Mouse (Mus musculus): Measurements from ENCODE around the gene Cxcr5. TPM values are rescaled to one million over a fixed set of nuclear protein-coding genes. Genes with fewer than 3 reads are reported as not detected.
"Not testable (repeated sequence)": the region's sequence is repeated elsewhere in the genome, so short reads cannot be mapped to it uniquely, and the experiment has no call there.

Gene Cxcr5
- total RNA-seq, 2 experiments from 2014 or later = not detected

DNA sequence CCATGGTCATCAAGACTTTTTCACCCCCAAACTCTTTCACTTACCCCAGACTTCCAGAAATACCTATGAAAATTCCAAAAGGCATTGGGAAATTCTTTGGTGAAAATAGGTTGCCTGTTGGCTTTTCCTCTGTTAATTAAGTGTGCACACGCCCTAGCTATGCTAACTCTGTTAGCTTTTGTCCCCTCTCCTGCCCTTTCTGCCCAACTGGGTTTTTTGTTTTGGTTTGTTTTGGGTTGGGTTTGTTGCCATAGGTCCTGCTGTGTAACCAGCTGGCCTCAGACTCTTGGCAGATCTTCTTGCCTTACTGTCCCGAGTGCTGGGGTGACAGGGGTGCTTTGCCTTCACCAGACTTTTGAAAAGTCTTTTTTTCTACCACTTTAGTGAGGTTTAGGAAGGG lies 29.3 kb upstream of the Cxcr5 start:
- DNase-seq (ENCODE audit: low spot score in 2 of 2) = no peak

DNA sequence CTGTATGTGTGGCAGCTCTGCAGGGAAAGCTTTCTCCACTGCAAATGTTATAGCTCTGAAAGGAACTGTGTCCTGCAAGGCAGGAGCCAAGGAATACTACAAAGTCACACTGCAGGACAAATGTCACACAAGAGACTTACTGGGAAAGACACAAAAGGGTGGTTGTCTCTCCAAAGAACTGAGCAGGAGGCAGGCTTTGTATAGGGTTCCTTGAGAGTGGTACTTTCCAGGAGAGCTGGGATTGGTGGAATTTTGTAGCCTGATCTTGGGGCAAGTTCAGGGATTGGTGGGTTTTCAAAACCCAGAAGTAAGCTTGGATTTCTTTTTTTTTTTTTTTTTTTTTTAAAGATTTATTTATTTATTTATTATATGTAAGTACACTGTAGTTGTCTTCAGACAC lies 27.4 kb upstream of the Cxcr5 start:
- intact Hi-C loops (cut with DNase I) = no loop called here
- no peak for DNase-seq (ENCODE audit: low spot score in 2 of 2)

More for the DNA sequence above, 29.3 kb upstream of the Cxcr5 start:
- intact Hi-C loops (cut with DNase I) = no loop called here

GRCm38 (mm10) chr9:44588605-44589004 lies 26.9 kb upstream of the Cxcr5 start:
- DNase-seq (ENCODE audit: low spot score in 2 of 2) = no peak
- intact Hi-C loops (cut with DNase I) = no loop called here

- intact Hi-C loops (cut with DNase I) = no loop called here
- DNase-seq (ENCODE audit: low spot score in 2 of 2) = no peak
These were observed 25.8 kb upstream of the Cxcr5 start for GRCm38 (mm10) chr9:44587262-44588160.

DNA sequence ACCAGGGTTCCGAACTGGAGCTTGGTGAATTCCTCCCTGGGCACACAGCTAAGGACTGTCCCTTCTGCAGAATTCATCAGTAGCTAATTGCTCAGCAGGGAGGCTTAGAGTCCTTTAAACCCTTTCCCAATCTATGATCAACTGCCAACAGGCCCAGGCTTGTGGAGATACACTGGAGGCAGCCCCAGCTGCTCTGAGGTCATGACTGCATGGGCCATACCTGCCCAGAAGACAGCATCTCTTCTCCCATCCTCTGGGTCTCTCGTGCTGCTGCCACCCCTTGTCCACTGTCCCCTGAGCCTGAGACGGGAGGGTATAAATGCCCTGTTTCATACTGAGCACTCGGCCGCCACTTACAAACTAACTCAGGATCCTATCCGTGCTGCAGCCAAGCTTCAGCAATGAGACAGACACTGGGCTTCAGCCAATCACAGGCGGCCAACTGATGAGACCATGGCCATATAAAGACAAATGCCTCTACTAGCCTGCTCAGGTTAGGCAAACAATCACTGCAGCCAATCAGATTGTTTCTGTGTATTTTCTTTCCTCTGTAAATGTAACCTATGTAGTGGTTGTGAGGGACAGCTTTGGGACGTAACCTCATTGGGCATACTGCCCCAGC lies 25.1 kb upstream of the Cxcr5 start:
- intact Hi-C loops (cut with DNase I) = no loop called here
- no peak for DNase-seq (ENCODE audit: low spot score in 2 of 2)

DNA sequence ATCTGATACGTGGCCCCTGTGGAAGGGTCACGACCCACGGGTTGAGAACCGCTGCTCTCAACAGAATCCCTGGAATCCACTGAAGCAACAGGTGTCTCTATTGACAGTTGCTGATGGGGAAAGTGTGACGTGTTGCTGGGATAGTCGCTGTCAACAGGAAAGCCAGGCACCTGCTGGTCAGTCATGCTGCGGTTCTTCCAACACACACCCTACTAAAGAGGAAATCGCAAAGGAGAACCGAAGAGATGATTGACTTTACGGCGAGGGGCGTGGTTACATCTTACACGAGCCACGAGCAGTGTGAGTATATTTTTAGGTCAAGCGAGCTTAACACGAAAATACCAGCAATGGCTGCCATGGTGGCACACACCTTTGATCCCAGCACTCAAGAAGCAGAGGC lies 20.7 kb upstream of the Cxcr5 start:
- no peak for DNase-seq (ENCODE audit: low spot score in 2 of 2)
- intact Hi-C loops (cut with DNase I) = loop anchor here (5.0 kb wide), 1 partner anchor 60 kb away; no protein-coding TSS in a partner anchor

DNA sequence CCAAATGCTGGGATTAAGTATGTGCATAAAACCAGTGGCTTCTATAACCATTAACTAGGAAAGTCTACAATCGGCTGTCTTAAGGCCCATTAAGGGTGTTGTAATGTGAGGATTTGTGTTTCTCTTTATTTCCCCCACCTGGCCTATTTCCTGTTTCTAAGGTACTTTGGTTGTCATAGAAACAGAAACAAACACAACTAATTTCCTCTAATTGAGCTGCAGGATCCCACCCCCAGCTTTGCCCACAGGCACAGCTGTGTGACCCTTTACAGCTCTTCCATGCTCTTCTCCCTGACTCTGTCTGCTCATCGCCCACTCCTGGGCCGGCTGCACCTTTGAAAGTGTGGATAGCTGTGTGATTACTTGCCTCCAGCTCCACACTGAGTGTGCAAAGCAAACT lies 19.7 kb upstream of the Cxcr5 start:
- intact Hi-C loops (cut with DNase I) = loop anchor here (5.0 kb wide), 1 partner anchor 59 kb away; no protein-coding TSS in a partner anchor

DNA sequence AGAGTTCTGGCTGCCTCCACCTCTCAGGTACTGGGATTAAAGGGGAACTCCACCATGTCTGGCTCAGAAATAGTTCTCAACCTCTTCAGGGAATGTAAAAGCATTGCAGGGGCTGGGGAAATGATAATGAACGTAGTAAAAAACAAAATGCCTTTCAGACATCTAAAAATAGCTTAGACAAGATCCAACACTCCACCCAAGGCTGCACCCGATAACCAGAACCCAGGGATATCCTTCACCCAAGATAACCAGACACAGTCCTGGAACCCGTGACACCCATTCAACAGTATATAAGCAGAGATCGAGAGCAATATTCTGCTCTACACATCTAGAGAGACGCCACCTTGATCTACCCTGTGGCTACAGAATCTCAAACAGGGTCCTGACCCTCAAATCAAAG lies 18.4 kb upstream of the Cxcr5 start:
- intact Hi-C loops (cut with DNase I) = loop anchor here (5.0 kb wide), 1 partner anchor 58 kb away; no protein-coding TSS in a partner anchor
- DNase-seq (ENCODE audit: low spot score in 2 of 2) = no peak

More for the DNA sequence above, 19.7 kb upstream of the Cxcr5 start:
- no peak for DNase-seq (ENCODE audit: low spot score in 2 of 2)

DNA sequence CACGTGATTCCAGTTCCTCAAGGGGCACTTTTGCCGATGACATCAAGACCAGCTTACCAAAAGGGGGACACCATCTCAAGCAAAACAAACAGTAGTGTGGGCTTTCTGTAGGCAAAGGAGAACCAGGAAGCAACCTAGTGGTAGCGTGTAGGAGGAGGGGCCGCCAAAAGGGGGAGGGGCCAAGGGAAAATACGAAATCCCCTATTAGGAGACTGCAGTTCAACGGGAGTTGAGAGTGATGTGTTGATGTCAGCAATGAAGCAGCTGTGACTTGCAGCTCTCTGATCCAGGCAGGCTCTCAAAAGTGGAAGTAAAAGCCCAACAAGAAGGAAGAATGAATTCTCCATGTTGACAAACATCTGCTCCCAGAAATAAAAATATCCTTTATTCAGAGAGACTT lies 17.7 kb upstream of the Cxcr5 start:
- DNase-seq (ENCODE audit: low spot score in 2 of 2) = peak; percentile 9 to 52
- intact Hi-C loops (cut with DNase I) = no loop called here

- intact Hi-C loops (cut with DNase I); DNase-seq (ENCODE audit: low spot score in 2 of 2): not testable (repeated sequence)
These were observed 14.4 kb upstream of the Cxcr5 start for GRCm38 (mm10) chr9:44576046-44576445.

- DNase-seq (ENCODE audit: low spot score in 2 of 2) = no peak
- intact Hi-C loops (cut with DNase I) = no loop called here
These were observed 13.4 kb upstream of the Cxcr5 start for GRCm38 (mm10) chr9:44575095-44575494.

DNA sequence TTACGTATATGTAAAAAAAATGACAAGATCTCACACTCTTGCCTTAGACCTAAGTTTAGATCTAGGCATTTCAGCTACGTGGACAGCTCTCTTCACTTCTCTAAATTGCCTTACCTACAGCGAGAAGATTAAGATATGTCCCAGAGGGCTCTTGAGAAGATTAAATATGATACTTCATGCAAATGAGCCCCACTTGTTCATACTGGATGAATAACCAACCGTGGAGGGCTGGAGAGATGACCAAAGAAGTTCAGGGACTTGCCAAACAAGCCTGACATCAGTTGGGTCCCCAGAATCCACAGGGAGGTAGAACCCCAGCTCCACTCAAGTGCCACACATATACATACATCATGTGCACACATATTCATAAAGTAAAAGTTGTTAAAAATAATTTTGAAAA lies 11.6 kb upstream of the Cxcr5 start:
- no peak for DNase-seq (ENCODE audit: low spot score in 2 of 2)
- intact Hi-C loops (cut with DNase I) = no loop called here

- intact Hi-C loops (cut with DNase I) = no loop called here
These were observed 9.3 kb upstream of the Cxcr5 start for GRCm38 (mm10) chr9:44570939-44571382.

GRCm38 (mm10) chr9:44568083-44568455 lies 6.4 kb upstream of the Cxcr5 start:
- DNase-seq (ENCODE audit: low spot score in 2 of 2) = no peak

More at GRCm38 (mm10) chr9:44570939-44571382, 9.3 kb upstream of the Cxcr5 start:
- no peak for DNase-seq (ENCODE audit: low spot score in 2 of 2)

GRCm38 (mm10) chr9:44567338-44568082 lies 5.8 kb upstream of the Cxcr5 start:
- intact Hi-C loops (cut with DNase I) = no loop called here
- DNase-seq (ENCODE audit: low spot score in 2 of 2) = peak in 1 of 2 experiments; percentile 41

More at GRCm38 (mm10) chr9:44568083-44568455, 6.4 kb upstream of the Cxcr5 start:
- intact Hi-C loops (cut with DNase I) = no loop called here

GRCm38 (mm10) chr9:44565367-44565766 lies 3.7 kb upstream of the Cxcr5 start:
- no peak for DNase-seq (ENCODE audit: low spot score in 2 of 2)
- intact Hi-C loops (cut with DNase I) = no loop called here

DNA sequence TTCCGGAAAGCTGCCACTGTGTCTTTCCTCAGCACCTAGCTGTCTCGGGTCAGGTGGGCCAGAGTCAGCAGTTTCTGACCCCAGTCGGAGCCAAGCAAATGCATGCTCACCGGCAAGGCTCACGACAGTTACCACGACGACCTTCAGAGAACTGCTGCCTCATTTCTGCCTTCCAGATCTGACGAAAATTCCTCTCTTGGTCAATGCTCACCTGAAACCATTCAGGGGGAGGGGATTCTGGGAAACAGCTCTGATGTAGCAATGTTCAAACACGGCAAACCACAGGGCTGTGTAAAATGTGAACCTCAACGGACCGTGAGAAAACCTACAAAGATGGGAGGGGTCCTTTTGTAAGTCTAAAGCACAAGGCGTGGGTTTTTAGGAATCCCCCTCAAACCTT lies 1.3 kb upstream of the Cxcr5 start:
- intact Hi-C loops (cut with DNase I) = no loop called here

DNA sequence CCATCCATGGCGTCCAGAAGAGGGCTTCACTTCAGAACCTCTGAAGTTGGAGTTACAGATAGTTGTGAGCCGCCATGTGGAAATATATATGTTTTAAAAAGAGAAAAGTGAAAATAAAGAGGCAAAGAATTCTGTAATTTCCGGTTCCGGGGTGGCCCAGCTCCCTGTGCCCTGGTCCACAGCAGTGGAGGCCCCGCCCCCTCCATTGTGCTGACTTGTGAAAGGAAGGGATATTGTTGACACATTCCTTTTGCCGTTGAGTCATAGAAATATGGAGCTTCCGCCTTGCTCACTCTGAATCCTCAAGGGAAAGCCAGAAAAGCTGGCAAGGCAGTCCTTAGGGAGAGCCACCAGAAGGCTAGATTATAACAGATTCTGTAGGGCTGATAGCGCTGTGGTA lies 9.5 kb downstream of the Cxcr5 start:
- no peak for DNase-seq (ENCODE audit: low spot score in 2 of 2)
- intact Hi-C loops (cut with DNase I) = no loop called here

More for the DNA sequence above, 1.3 kb upstream of the Cxcr5 start:
- no peak for DNase-seq (ENCODE audit: low spot score in 2 of 2)

- intact Hi-C loops (cut with DNase I) = no loop called here
- DNase-seq (ENCODE audit: low spot score in 2 of 2) = no peak
These were observed 10.5 kb downstream of the Cxcr5 start for GRCm38 (mm10) chr9:44551138-44551537.

Data from left cerebral cortex, postnatal 14 days (tissue).